Mouse (Mus musculus): Measurements from ENCODE around the gene Il1rapl2.

DNA sequence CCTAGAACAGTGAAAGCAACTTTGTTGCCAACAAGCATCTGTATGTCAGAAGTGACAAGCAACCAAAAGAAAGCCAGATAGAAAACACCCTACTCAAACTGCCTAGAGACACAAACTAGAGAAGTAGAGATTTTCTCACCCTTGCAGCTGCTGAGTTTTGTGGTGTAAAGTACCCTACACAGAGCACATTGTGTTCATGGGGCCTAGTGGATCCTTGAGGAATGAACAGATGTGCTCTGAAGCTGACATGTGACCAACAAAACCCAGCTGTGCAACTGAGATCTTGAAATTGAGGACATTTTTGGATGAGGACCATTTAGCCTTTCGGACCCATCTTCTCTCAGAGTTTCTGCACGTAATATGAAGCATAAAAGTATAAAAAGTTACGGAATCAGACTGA, 1268.0 kb downstream of the Il1rapl2 start:
- no peak for TF ChIP-seq CTCF (IDR thresholded peaks at IDR 0.05; ENCODE audit: low read depth, low read length)
- TF ChIP-seq POLR2A (IDR thresholded peaks at IDR 0.05; ENCODE audit: insufficient read depth, low read length) = no peak

Measured in ES-Bruce4 (cell line).